Mouse (Mus musculus): Measurements from ENCODE around the gene Rsph6a. TPM values are rescaled to one million over a fixed set of nuclear protein-coding genes. Genes with fewer than 3 reads are reported as not detected.

Gene Rsph6a
- polyA plus RNA-seq, 1 experiment, result 0.04 TPM

- Histone ChIP-seq H3K27me3 (ENCODE audit: control insufficient read depth, insufficient read depth, insufficient read length) (no peaks in the 10 kb centered on the region), H3K79me2 (ENCODE audit: control insufficient read depth, insufficient read depth) (peaks cover 38% of the 10 kb centered on the region), H3K4me3 (no peak overlapping the region), H3K4me2 (ENCODE audit: low read depth) (no peak overlapping the region), H3K36me3 (ENCODE audit: control insufficient read depth, insufficient read depth) (no peaks in the 10 kb centered on the region), H3ac (ENCODE audit: control insufficient read depth, insufficient read length) (no peak overlapping the region)
- no peak for TF ChIP-seq POLR2AphosphoS2 (IDR thresholded peaks at IDR 0.05; ENCODE audit: insufficient read length, low read depth)
- TF ChIP-seq TCF3 (IDR thresholded peaks at IDR 0.05; ENCODE audit: insufficient read length, low read depth), result no peak
- TF ChIP-seq E2F4 (IDR thresholded peaks at IDR 0.05; ENCODE audit: insufficient read depth), result no peak
- no peak for TF ChIP-seq TCF12 (IDR thresholded peaks at IDR 0.05; ENCODE audit: insufficient read depth, poor library complexity, severe bottlenecking)
- TF ChIP-seq CEBPB (IDR thresholded peaks at IDR 0.05; ENCODE audit: insufficient read depth, poor library complexity, severe bottlenecking), result no peak
- TF ChIP-seq SRF (IDR thresholded peaks at IDR 0.05; ENCODE audit: control insufficient read depth, insufficient read length, low read depth), result no peak
- no peak for TF ChIP-seq MYOD1 (IDR thresholded peaks at IDR 0.05; ENCODE audit: control insufficient read depth in 1 of 3, insufficient read length in 2 of 3, low read depth in 2 of 3)
- no peak for TF ChIP-seq POLR2A (IDR thresholded peaks at IDR 0.05; ENCODE audit: insufficient read length, low read depth)
- TF ChIP-seq MAX (IDR thresholded peaks at IDR 0.05; ENCODE audit: low read depth), result no peak
- no peak for TF ChIP-seq REST (IDR thresholded peaks at IDR 0.05; ENCODE audit: insufficient read depth, insufficient read length)
- TF ChIP-seq MYOG (IDR thresholded peaks at IDR 0.05; ENCODE audit: control insufficient read depth in 1 of 3, insufficient read depth in 1 of 3, insufficient read length in 2 of 3, low read depth in 2 of 3), result no peak
- TF ChIP-seq USF1 (IDR thresholded peaks at IDR 0.05; ENCODE audit: low read depth), result no peak
Observed at GRCm38 (mm10) chr7:19080451-19080950, 26.0 kb downstream of the Rsph6a start.

- Histone ChIP-seq H3ac (ENCODE audit: control insufficient read depth, insufficient read length) (no peak overlapping the region), H3K79me2 (ENCODE audit: control insufficient read depth, insufficient read depth) (peaks cover 28% of the 10 kb centered on the region), H3K4me2 (ENCODE audit: low read depth) (peak overlapping the region; percentile 60), H3K36me3 (ENCODE audit: control insufficient read depth, insufficient read depth) (no peaks in the 10 kb centered on the region), H3K4me3 (no peak overlapping the region), H3K27me3 (ENCODE audit: control insufficient read depth, insufficient read depth, insufficient read length) (no peaks in the 10 kb centered on the region)
- no peak for TF ChIP-seq E2F4 (IDR thresholded peaks at IDR 0.05; ENCODE audit: insufficient read depth)
Observed at GRCm38 (mm10) chr7:19082171-19082570, 27.7 kb downstream of the Rsph6a start.

- Histone ChIP-seq H3K36me3 (ENCODE audit: control insufficient read depth, insufficient read depth) (peaks cover 7% of the 10 kb centered on the region), H3K4me3 (peak overlapping the region; percentile 74), H3K27me3 (ENCODE audit: control insufficient read depth, insufficient read depth, insufficient read length) (no peaks in the 10 kb centered on the region), H3K4me2 (ENCODE audit: low read depth) (peak overlapping the region; percentile 60), H3K79me2 (ENCODE audit: control insufficient read depth, insufficient read depth) (peaks cover 19% of the 10 kb centered on the region), H3ac (ENCODE audit: control insufficient read depth, insufficient read length) (peak overlapping the region; percentile 15)
- TF ChIP-seq MAX (IDR thresholded peaks at IDR 0.05; ENCODE audit: low read depth) (no peak), MYOG (IDR thresholded peaks at IDR 0.05; ENCODE audit: control insufficient read depth in 1 of 3, insufficient read depth in 1 of 3, insufficient read length in 2 of 3, low read depth in 2 of 3) (peak in 1 of 3 experiments; percentile 58)
Observed at GRCm38 (mm10) chr7:19083096-19083495, 28.6 kb downstream of the Rsph6a start.

GRCm38 (mm10) chr7:19083701-19084100, 29.2 kb downstream of the Rsph6a start, which contains the start of gene Dmpk:
TSS of gene Dmpk (plus strand) at chr7:19083849.
- H3ac ChIP-seq (ENCODE audit: control insufficient read depth, insufficient read length), result peak within 1 kb of the TSS; percentile 15

GRCm38 (mm10) chr7:19084277-19084771, 29.8 kb downstream of the Rsph6a start:
- TF ChIP-seq MYOD1 (IDR thresholded peaks at IDR 0.05; ENCODE audit: control insufficient read depth in 1 of 3, insufficient read length in 2 of 3, low read depth in 2 of 3) (peak; percentile 82 to 99 (median 97)), CEBPB (IDR thresholded peaks at IDR 0.05; ENCODE audit: insufficient read depth, poor library complexity, severe bottlenecking) (no peak), TCF3 (IDR thresholded peaks at IDR 0.05; ENCODE audit: insufficient read length, low read depth) (peak; percentile 98), REST (IDR thresholded peaks at IDR 0.05; ENCODE audit: insufficient read depth, insufficient read length) (no peak), SRF (IDR thresholded peaks at IDR 0.05; ENCODE audit: control insufficient read depth, insufficient read length, low read depth) (no peak), USF1 (IDR thresholded peaks at IDR 0.05; ENCODE audit: low read depth) (no peak), POLR2A (IDR thresholded peaks at IDR 0.05; ENCODE audit: insufficient read length, low read depth) (peak; percentile 44), TCF12 (IDR thresholded peaks at IDR 0.05; ENCODE audit: insufficient read depth, poor library complexity, severe bottlenecking) (peak; percentile 99), POLR2AphosphoS2 (IDR thresholded peaks at IDR 0.05; ENCODE audit: insufficient read length, low read depth) (peak; percentile 50), E2F4 (IDR thresholded peaks at IDR 0.05; ENCODE audit: insufficient read depth) (no peak), MAX (IDR thresholded peaks at IDR 0.05; ENCODE audit: low read depth) (no peak), MYOG (IDR thresholded peaks at IDR 0.05; ENCODE audit: control insufficient read depth in 1 of 3, insufficient read depth in 1 of 3, insufficient read length in 2 of 3, low read depth in 2 of 3) (peak; percentile 98 to 100 (median 99))
- Histone ChIP-seq H3K79me2 (ENCODE audit: control insufficient read depth, insufficient read depth) (peaks cover 10% of the 10 kb centered on the region), H3K4me2 (ENCODE audit: low read depth) (peak overlapping the region; percentile 99), H3K36me3 (ENCODE audit: control insufficient read depth, insufficient read depth) (peaks cover 8% of the 10 kb centered on the region), H3K4me3 (peak overlapping the region; percentile 74), H3ac (ENCODE audit: control insufficient read depth, insufficient read length) (peak overlapping the region; percentile 15), H3K27me3 (ENCODE audit: control insufficient read depth, insufficient read depth, insufficient read length) (no peaks in the 10 kb centered on the region)

More at GRCm38 (mm10) chr7:19083701-19084100, 29.2 kb downstream of the Rsph6a start, which contains the start of gene Dmpk:
- H3K36me3 ChIP-seq (ENCODE audit: control insufficient read depth, insufficient read depth), result peaks cover 8% of the 10 kb centered on the region
- H3K4me2 ChIP-seq (ENCODE audit: low read depth), result peak within 1 kb of the TSS; percentile 99
- H3K27me3 ChIP-seq (ENCODE audit: control insufficient read depth, insufficient read depth, insufficient read length), result no peaks in the 10 kb centered on the region
- peak within 1 kb of the TSS; percentile 74 for H3K4me3 ChIP-seq
- no peak for TF ChIP-seq REST (IDR thresholded peaks at IDR 0.05; ENCODE audit: insufficient read depth, insufficient read length)
- no peak for TF ChIP-seq USF1 (IDR thresholded peaks at IDR 0.05; ENCODE audit: low read depth)
- TF ChIP-seq SRF (IDR thresholded peaks at IDR 0.05; ENCODE audit: control insufficient read depth, insufficient read length, low read depth), result no peak
- peak; percentile 83 for TF ChIP-seq POLR2A (IDR thresholded peaks at IDR 0.05; ENCODE audit: insufficient read length, low read depth)
- no peak for TF ChIP-seq TCF3 (IDR thresholded peaks at IDR 0.05; ENCODE audit: insufficient read length, low read depth)
- no peak for TF ChIP-seq MYOD1 (IDR thresholded peaks at IDR 0.05; ENCODE audit: control insufficient read depth in 1 of 3, insufficient read length in 2 of 3, low read depth in 2 of 3)
- no peak for TF ChIP-seq TCF12 (IDR thresholded peaks at IDR 0.05; ENCODE audit: insufficient read depth, poor library complexity, severe bottlenecking)
- TF ChIP-seq E2F4 (IDR thresholded peaks at IDR 0.05; ENCODE audit: insufficient read depth), result no peak
- TF ChIP-seq POLR2AphosphoS2 (IDR thresholded peaks at IDR 0.05; ENCODE audit: insufficient read length, low read depth), result peak; percentile 81
- peak in 1 of 3 experiments; percentile 7 for TF ChIP-seq MYOG (IDR thresholded peaks at IDR 0.05; ENCODE audit: control insufficient read depth in 1 of 3, insufficient read depth in 1 of 3, insufficient read length in 2 of 3, low read depth in 2 of 3)
- TF ChIP-seq MAX (IDR thresholded peaks at IDR 0.05; ENCODE audit: low read depth), result no peak
- TF ChIP-seq CEBPB (IDR thresholded peaks at IDR 0.05; ENCODE audit: insufficient read depth, poor library complexity, severe bottlenecking), result no peak
- peaks cover 14% of the 10 kb centered on the region for H3K79me2 ChIP-seq (ENCODE audit: control insufficient read depth, insufficient read depth)
